Mouse (Mus musculus) left cerebral cortex, adult 18-20 months (tissue): Measurements from ENCODE around the gene Olfr643. TPM values are rescaled to one million over a fixed set of nuclear protein-coding genes. Genes with fewer than 3 reads are reported as not detected.

Experiments
- DNase-seq, 2 experiments: peaks; one replicate each; pipeline ENCODE4 v3.0.0; 2021 to 2022; ENCODE audit warnings: low spot score in 2 of 2, mixed read lengths in 1 of 2
- long read RNA-seq, 2 experiments: library from polyadenylated mRNA; stranded (forward); transcript quantifications; one replicate each; pipeline ENCODE4 v2.0.0; 2021
- total RNA-seq, 2 experiments: library from RNA; stranded (reverse); gene quantifications; 2 replicates each; pipeline ENCODE4 v1.2.3; 2021

The Olfr643 gene
- not detected for total RNA-seq
- long read RNA-seq, experiment 1: 0 reads
- long read RNA-seq, experiment 2: 0 reads

DNA sequence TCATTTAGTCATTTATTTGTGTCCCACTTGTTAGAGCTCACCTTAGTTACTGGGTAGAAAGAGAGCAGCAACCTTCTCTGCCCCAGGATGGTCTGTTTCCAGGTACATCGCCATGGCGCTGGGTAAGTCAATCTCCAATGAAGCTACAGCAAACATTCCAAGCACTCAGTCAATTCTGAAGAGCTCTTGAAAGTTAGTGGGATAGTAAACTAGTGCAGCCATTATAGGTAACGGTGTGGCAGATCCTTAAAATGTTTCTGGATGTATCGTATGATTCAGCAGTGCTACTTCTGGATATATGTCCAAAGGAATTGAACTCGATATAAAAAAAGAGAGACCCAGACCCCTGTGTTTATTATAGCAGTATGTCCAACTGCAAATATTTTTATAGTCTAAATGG lies at the start of gene Olfr643:
TSS of gene Olfr643 (minus strand) at position 101 of the 400 bp plus-strand sequence.
- DNase-seq: no peak

GRCm38 (mm10) chr7:104183292-104183691 lies 46.1 kb upstream of the Olfr643 start, which contains the start of gene Olfr648:
Gene Olfr648, minus strand, starts transcription at chr7:104183392.
- no peak for DNase-seq

- no peak for DNase-seq
Observed at GRCm38 (mm10) chr7:104179074-104179473, 41.9 kb upstream of the Olfr643 start.

- no peak for DNase-seq
Observed at GRCm38 (mm10) chr7:104178422-104179054, 41.3 kb upstream of the Olfr643 start.

GRCm38 (mm10) chr7:104175085-104175484 lies 37.9 kb upstream of the Olfr643 start:
- no peak for DNase-seq

DNA sequence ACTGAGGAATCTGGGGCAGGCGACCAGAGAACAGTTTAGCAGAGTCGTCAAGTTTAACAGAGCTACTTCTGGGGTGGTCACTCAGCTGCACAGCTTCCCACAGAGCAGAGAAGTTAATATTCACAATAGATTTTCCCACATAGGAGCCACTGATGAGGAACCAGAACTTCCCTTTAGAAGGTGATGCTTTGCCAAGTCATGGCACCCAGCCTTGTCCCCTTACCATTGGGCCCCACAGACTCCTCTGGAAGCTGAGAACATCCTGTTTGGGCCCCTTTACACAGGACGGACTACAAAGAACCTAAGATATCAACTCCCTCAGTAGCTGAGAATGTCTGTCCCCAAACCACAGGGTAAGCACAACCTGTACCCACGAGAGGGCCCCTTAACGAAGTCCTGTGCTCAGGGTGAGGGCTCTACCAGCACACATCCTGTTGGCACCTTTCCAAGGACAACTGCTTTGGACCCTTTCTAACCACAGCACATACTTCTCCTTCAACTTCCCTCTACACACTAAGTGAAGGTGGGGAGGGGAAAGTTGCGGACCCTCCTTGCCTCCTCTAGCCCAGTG lies 32.5 kb upstream of the Olfr643 start:
- DNase-seq: no peak

DNA sequence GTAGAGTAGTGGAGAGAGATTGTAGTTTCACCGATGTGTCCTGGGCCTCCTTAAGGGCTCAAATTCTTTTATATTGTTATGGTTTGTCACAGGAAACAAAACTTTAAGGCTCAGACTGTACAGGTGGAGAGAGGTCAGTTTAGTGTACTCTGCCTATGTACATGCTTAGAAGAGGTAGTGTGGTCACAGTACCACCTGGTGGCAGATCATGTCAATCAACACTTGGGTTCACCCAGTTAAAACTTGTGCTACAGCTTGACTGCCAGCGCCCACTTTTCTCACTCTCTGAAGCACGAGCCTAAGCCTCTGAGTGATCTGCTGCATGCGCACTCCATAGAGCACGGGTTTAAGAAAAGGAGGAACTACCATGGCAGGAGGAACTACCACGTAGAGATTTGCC lies 29.9 kb upstream of the Olfr643 start:
- no peak for DNase-seq

DNA sequence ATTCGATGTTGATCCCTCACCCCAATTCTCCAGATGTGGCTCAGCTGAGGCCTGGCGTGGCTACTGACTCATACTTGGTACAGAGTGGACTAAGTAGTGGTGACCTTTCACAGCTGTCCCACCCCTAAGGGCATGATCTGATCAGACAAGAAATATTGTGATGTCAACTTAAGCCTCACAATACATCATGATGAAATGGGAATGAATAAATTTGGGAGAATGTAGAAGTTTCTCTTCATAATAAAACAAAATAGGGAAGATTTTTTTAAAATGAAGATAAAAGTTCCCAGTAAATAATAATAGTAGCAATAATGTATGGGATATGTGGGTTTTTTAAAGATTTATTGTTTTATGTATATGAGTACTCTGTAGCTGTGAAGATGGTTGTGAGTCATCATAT lies 13.3 kb upstream of the Olfr643 start, which contains the start of gene Ubqlnl:
TSS of gene Ubqlnl (minus strand) at position 101 of the 400 bp plus-strand sequence.
- no peak for DNase-seq

DNA sequence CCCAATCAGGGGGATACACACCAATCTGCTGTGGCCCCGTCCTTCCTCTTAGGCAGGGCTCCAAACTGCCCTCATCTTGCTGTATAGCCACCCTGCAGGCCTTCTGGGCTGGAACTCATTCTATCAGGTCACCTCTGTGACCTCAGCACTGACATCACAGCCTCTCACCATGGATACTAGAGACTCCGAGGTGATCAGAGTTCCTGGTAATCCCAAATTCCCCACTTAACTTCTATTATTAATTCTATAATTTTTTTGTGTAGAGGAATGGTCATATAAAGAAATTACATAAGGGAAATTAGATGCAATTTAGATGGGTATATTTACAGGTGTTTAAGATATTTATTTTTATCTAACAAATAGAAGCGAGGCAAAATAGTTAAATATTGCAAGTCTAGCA lies 6.0 kb upstream of the Olfr643 start, which contains the start of gene Ubqln3:
TSS of gene Ubqln3 (minus strand) at position 101 of the 400 bp plus-strand sequence.
- DNase-seq: no peak

DNA sequence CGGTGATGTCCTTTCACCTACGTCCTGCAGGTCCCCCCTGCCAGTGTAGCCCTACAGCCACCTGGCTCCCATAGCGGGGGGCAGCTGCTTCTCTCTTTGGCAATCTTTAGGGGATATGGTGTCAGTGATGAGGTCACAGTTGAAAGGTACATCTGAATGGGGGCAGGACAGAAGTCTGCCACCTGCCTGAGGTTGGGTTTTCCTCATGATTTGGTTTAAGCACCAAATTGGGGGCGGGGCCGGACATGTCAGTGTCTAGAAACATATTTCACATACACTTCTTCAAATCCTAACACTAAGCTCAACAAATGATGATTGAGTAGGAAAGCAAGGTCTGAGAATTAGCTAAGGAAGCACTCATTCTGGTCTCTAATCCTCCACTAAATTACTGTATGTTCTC lies 7.5 kb downstream of the Olfr643 start, which contains the start of gene Ubqln5:
TSS of gene Ubqln5 (minus strand) at position 101 of the 400 bp plus-strand sequence.
- DNase-seq: no peak

DNA sequence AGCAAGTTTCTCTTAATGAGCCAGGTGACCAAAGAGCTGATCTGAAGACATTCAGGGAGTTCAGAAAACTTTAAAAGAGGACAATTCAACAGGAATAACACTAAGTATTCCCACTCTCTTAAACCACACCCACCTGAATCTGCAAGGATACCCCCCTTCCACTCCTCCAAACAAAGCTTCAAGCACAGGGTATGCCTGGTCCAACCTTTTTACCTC lies 32.5 kb downstream of the Olfr643 start, which contains the start of gene Olfr646:
TSS of gene Olfr646 (plus strand) at position 117 of the 216 bp plus-strand sequence.
- no peak for DNase-seq

DNA sequence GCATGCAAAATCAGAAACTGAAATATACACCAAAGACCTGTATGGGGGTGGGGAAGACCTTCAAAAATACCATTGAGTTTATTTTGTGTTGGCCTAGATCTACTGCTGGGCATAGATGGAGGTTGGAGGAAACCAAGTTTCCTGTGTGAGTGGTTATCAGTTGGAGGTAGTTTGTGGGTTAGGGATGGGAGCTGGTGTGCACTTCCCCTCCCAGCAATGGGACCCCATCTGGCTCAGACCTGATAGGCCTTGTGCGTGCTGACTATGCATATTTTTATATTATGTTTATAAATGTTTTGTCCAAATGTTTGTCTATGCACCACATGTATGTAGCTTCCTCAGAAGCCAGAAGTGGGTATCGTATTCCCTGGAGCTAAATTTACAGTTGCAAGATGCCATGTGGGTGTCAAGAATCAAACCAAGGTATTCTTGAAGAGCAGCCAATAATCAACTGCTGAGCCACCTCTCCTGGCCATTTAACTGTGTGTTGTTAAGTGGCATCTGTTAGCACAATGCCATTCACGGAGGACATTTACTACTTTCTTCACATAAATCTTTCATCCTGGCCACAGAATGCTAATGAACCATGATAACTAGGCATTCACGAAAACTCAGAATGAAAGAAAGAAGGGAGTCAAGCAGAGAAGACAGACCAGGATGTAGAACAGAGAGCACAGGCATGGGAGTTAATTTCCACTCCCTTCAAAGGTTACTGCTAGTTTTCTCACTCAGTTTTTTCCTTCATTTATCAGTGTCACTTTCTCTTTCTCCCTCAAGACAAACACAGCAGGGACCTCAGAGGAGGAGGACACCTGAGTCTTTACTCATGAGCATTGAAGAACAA lies 33.1 kb downstream of the Olfr643 start:
- DNase-seq: no peak

GRCm38 (mm10) chr7:104085365-104085764 lies 51.8 kb downstream of the Olfr643 start, which contains the start of gene Olfr645:
Gene Olfr645, minus strand, starts transcription at chr7:104085465.
- DNase-seq: no peak

DNA sequence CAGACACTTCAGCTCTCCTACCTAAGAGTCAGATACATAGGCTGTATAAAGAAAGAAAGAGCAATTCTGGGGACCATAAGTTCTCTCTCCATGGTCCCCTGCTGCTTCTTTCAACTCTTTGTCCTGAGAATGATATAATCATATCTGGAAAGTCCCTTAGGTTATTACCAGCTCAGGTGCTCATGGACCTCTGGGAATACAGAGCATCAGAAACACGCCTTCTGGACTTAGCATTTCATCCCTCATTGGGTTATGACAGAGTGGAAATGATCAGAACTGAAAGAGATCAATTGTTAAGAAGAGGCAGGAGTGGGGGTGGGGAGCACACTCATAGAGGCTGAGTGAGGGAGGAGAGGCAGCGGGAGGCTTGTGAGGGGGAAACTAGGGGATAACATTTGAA lies 65.4 kb downstream of the Olfr643 start, which contains the start of gene Olfr644:
TSS of gene Olfr644 (minus strand) at position 101 of the 400 bp plus-strand sequence.
- DNase-seq: no peak

DNA sequence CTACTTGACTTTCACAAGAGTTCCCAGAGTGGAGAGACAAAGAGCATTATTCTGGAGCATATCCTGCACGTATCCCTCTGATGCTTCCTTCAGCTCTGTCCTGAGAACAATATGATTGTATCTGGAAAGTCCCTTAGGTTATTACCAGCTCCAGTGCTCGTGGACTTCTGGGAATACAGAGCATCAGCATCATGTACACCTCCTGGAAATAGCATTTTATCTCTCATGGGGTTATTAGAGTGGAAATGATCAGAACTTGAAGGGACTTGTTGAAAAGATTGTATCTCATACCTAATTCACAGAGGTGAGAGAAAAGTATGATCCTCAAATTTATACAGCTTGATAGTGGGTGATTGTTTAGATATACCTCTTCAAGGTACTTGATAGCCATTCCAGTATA lies 75.9 kb downstream of the Olfr643 start, which contains the start of gene 4930516K23Rik:
TSS of gene 4930516K23Rik (minus strand) at position 101 of the 400 bp plus-strand sequence.
- no peak for DNase-seq

GRCm38 (mm10) chr7:104059215-104059614 lies 78.0 kb downstream of the Olfr643 start:
- DNase-seq: no peak

DNA sequence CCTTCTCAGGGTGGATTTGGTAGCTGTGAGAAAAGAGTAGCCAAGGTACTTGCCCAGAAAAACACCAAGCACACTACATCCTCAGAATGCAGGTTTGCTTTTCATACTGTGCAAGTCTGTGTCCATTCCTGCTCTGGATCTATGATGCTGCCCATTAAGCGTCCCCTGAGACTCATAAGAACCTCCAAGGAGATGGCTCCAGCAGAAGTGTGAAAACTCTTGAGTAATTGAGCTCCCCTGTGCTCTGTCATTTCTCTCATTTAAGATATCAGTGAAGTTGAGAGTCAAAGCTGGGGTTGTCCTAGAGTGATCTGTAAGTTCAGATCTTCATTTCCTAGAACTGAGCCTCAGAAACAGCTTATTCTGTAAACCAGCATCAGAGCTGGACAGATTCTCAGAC lies 84.6 kb downstream of the Olfr643 start, which contains the start of gene Olfr642:
TSS of gene Olfr642 (minus strand) at position 101 of the 400 bp plus-strand sequence.
- DNase-seq: no peak

GRCm38 (mm10) chr7:104050745-104051144 lies 86.5 kb downstream of the Olfr643 start:
- DNase-seq: no peak

- no peak for DNase-seq
Observed at GRCm38 (mm10) chr7:104035145-104035544, 102.1 kb downstream of the Olfr643 start, which contains the start of gene Olfr641. Gene Olfr641, plus strand, starts transcription at chr7:104035445.

- DNase-seq: no peak
Observed at GRCm38 (mm10) chr7:104026978-104027377, 110.2 kb downstream of the Olfr643 start.

DNA sequence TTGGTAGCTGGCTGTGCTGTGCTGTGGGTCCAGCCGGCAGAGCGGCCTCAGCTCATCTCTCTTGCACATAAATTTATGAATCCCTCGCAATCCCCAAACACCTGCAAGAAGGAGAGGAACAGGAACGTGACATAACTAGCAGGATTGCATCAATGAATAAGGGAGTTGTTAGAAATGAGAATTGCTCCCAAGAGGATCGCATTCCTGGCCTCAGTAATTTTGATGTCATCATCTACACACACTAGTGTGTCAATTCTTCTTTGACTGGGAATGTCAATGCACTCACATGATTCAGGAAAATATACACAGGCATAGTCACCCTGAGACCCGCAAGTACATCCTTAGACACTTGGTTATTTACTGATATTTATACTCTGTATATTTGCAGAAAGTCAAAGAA lies 111.7 kb downstream of the Olfr643 start, which contains the start of gene Olfr640:
TSS of gene Olfr640 (minus strand) at position 101 of the 400 bp plus-strand sequence.
- no peak for DNase-seq
